Mouse (Mus musculus) CH12.LX (cell line): ENCODE results near the gene Zfp444.
"Not testable (repeated sequence)": the region's sequence is repeated elsewhere in the genome, so short reads cannot be mapped to it uniquely, and the experiment has no call there.

Experiments
- CTCF ChIP-seq, 2 experiments: IDR thresholded peaks in 1 of 2; conservative IDR thresholded peaks in 1 of 2; 2 replicates each; pipeline ENCODE4 v1.5.1; 2011 to 2012; ENCODE audit warnings: low read depth in 2 of 2, low read length in 2 of 2, improper control_type of control experiment in 1 of 2, inconsistent platforms in 1 of 2, mild to moderate bottlenecking in 1 of 2, moderate library complexity in 1 of 2
- EP300 ChIP-seq: IDR thresholded peaks from 2 replicates; pipeline ENCODE4 v1.6.1; 2011; ENCODE audit warnings: low read length, improper control_type of control experiment
- MAFK ChIP-seq: IDR thresholded peaks from 2 replicates; pipeline ENCODE4 v1.6.1; 2011; ENCODE audit warnings: low read length, improper control_type of control experiment; ENCODE audit not compliant: insufficient replicate concordance

DNA sequence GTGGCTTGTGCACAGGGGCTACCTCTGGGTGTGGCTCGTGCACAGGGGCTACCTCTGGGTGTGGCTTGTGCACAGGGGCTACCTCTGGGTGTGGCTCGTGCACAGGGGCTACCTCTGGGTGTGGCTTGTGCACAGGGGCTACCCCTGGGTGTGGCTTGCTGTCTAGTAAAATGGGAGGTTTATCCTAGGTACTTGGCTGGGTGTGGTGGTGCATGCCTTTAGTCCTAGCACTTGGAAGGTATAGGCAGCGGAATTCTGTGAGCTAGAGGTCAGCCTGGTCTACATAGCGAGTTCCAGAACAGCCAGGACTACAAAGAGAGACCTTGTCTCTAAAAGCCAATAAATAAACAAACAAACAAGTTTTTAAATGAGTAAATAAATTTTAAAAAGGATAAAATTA, 42.7 kb downstream of the Zfp444 start:
- not testable (repeated sequence) for TF ChIP-seq CTCF (conservative IDR thresholded peaks at IDR 0.05 in 1 of 2, IDR thresholded peaks at IDR 0.05 in 1 of 2; ENCODE audit: low read depth in 2 of 2, low read length in 2 of 2); MAFK; EP300
